Mouse (Mus musculus) embryonic facial prominence, embryonic 13.5 days (tissue): ENCODE data around the gene Nt5c2. TPM values are rescaled to one million over a fixed set of nuclear protein-coding genes. Genes with fewer than 3 reads are reported as not detected.

Experiments used
- ATAC-seq: fragments of 200-750 bp; cut with Nextera tagmentation; 2 replicates; pipeline ENCODE4 v1.8.0; 2017; ENCODE audit warnings: low read depth; ENCODE audit not compliant: insufficient number of reproducible peaks, insufficient read depth, low FRiP score, low TSS enrichment
- H3K27ac ChIP-seq: fragments of 300-500 bp; sonication (generic); 2 replicates; pipeline ENCODE4 v1.5.1; 2015; ENCODE audit warnings: moderate library complexity, mild to moderate bottlenecking, inconsistent platforms
- H3K27me3 ChIP-seq: fragments of 300-500 bp; sonication (generic); 2 replicates; pipeline ENCODE4 v1.6.1; 2015; ENCODE audit warnings: mild to moderate bottlenecking, inconsistent platforms
- H3K36me3 ChIP-seq: fragments of 300-500 bp; sonication (generic); 2 replicates; pipeline ENCODE4 v1.6.1; 2015; ENCODE audit warnings: mild to moderate bottlenecking, inconsistent platforms
- H3K4me1 ChIP-seq: fragments of 300-500 bp; sonication (generic); 2 replicates; pipeline ENCODE4 v1.6.1; 2015; ENCODE audit warnings: inconsistent platforms
- H3K4me2 ChIP-seq: fragments of 300-500 bp; sonication (generic); 2 replicates; pipeline ENCODE4 v1.6.1; 2015; ENCODE audit warnings: moderate library complexity, mild to moderate bottlenecking, inconsistent platforms
- H3K4me3 ChIP-seq: fragments of 300-500 bp; sonication (generic); 2 replicates; pipeline ENCODE4 v1.5.1; 2015; ENCODE audit warnings: mild to moderate bottlenecking, inconsistent platforms
- H3K9ac ChIP-seq: fragments of 300-500 bp; sonication (generic); 2 replicates; pipeline ENCODE4 v1.6.1; 2015; ENCODE audit warnings: mild to moderate bottlenecking, inconsistent platforms
- H3K9me3 ChIP-seq: fragments of 300-500 bp; sonication (generic); 2 replicates; pipeline ENCODE4 v1.6.1; 2016; ENCODE audit warnings: inconsistent platforms
- WGBS: fragments of 180-500 bp; shearing (Covaris S2); methylation state at CpG from one replicate; pipeline ENCODE4 v1.1.7; 2015; ENCODE audit warnings: mixed read lengths; 5-methylcytosine and 5-hydroxymethylcytosine counted together
- polyA plus RNA-seq: library from polyadenylated mRNA; unstranded; fragments of >200 nt; fragmentation: Nextera tagmentation; extraction: Ambion mirVana; gene quantifications from 2 replicates; pipeline ENCODE4 v1.2.1, GENCODE M21; 2015

Gene Nt5c2
- polyA plus RNA-seq, 1 experiment from 2014 or later: 77.3 TPM

DNA sequence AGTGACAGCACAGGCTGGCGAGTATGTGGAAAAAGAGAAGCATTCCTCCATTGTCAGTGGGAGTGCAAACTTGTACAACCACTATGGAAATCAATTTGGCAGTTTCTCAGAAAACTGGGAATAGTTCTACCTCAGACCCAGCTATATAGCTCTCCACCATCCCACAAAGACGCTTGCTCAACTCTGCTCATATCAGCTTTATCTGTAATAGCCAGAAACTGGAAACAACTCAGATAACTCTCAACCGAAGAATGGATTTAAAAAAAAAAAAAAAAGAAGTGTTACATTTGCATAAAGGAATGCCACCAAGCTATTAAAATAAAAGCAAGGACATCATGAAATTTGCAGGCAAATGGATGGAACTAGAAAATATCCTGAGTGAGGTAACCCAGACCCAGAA, 103.5 kb downstream of the Nt5c2 start:
- Histone ChIP-seq H3K9ac (no peak overlapping the region), H3K4me1 (peaks cover 17% of the 10 kb centered on the region), H3K4me2 (no peak overlapping the region), H3K27me3 (no peaks in the 10 kb centered on the region), H3K9me3 (no peaks in the 10 kb centered on the region), H3K27ac (no peak overlapping the region), H3K4me3 (no peak overlapping the region), H3K36me3 (no peaks in the 10 kb centered on the region)
- 83% methylated on average over 3 of the region's 3 CpGs for WGBS
- no peak for ATAC-seq

DNA sequence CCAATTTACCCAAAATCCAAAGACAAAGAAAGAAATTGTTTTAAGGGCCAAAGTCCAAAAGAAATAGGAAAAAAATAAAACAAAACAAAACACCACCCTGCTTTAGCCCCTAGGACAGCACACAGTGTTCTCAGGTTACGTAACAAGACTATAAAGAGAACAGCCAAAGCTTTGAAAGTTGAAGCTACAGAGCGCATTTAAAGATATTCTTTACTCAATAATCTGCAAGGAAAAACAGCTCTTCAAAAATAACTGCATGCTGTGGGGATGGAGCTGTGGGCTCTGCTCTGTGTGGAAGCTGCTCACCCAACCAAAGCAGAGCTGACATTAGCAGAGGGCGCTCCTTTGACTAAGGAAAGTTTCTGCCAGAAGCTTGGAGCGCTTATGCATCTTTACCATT, 106.0 kb downstream of the Nt5c2 start:
- H3K4me1 ChIP-seq: peaks cover 12% of the 10 kb centered on the region
- no peak overlapping the region for H3K4me2 ChIP-seq
- 36% methylated on average over 4 of the region's 4 CpGs for WGBS
- peaks cover 5% of the 10 kb centered on the region; the same call in 1 of the 2 replicates for H3K36me3 ChIP-seq
- no peak overlapping the region for H3K9ac ChIP-seq
- H3K4me3 ChIP-seq: no peak overlapping the region
- H3K27ac ChIP-seq: peak overlapping the region; percentile 39
- ATAC-seq: no peak
- H3K27me3 ChIP-seq: no peaks in the 10 kb centered on the region
- H3K9me3 ChIP-seq: no peaks in the 10 kb centered on the region

DNA sequence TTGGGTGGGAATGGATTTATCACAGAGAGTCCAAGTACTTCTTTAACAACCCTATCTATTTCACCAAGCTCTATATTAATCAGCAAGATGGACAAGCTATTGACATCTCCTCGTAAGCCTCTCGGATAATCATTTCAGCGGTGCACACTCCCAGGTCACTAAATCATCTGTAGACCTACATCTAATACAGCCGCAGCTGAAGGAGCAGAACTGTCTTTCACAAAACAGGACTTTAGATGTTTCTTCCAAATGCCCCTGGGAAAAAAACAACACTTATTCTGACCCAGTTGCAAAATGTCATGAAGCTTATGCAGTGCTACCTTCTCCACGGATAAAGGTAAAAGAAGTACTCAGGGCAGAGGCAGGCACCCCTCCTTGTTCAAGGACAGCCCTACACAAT, 106.7 kb downstream of the Nt5c2 start:
- WGBS: 79% methylated on average over 5 of the region's 5 CpGs
- H3K9me3 ChIP-seq: no peaks in the 10 kb centered on the region
- no peak overlapping the region for H3K27ac ChIP-seq
- peaks cover 7% of the 10 kb centered on the region for H3K36me3 ChIP-seq
- H3K4me3 ChIP-seq: no peak overlapping the region
- no peak overlapping the region for H3K9ac ChIP-seq
- H3K4me2 ChIP-seq: no peak overlapping the region
- ATAC-seq: no peak
- H3K27me3 ChIP-seq: no peaks in the 10 kb centered on the region
- H3K4me1 ChIP-seq: peaks cover 12% of the 10 kb centered on the region

DNA sequence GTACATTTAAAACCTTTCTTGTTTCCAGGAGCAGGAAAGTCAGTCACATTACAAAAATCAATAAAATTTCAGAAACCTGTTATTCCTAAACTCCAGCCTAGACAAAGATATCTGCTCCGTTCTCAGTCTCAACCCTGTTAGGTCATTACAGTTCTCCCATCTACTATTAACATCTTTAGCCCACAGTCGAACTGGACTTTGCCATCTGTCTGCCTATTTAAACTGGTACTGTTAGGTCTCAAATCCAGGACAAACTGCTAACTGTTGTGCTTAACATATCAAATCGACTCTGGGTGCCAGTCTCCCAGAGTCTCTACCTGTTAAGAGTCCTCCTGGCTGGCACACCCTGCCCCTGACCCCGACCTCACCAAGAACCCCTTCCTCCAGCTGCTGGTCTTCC, 109.0 kb downstream of the Nt5c2 start:
- no peak for ATAC-seq
- Histone ChIP-seq H3K4me2 (no peak overlapping the region), H3K36me3 (peaks cover 7% of the 10 kb centered on the region), H3K4me1 (peaks cover 12% of the 10 kb centered on the region), H3K27me3 (no peaks in the 10 kb centered on the region), H3K27ac (no peak overlapping the region), H3K9me3 (no peaks in the 10 kb centered on the region), H3K9ac (no peak overlapping the region), H3K4me3 (no peak overlapping the region)
- 88% methylated on average over 4 of the region's 4 CpGs for WGBS

DNA sequence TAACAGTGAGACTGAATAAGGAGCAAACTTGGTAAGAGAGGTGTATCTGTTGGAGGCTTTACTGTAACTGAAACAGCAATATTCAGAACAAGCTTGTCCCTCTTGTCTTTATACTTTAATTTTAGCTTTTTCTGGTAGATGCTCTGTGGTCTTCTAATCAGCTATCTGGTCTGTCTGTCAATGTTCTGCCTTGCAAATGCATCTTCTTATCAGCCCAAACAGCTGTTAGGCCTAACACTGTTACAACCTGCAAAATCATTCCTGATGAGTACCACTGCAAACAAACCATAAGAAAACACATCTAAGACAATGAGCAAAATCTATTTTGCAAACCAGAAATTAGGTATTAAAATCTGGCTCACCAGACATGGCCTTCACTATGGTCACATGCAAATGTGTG, 109.6 kb downstream of the Nt5c2 start:
- H3K4me1 ChIP-seq: peaks cover 12% of the 10 kb centered on the region
- no peak overlapping the region for H3K27ac ChIP-seq
- no peak overlapping the region for H3K4me3 ChIP-seq
- no peak for ATAC-seq
- no peak overlapping the region for H3K9ac ChIP-seq
- no peak overlapping the region for H3K4me2 ChIP-seq
- no peaks in the 10 kb centered on the region for H3K9me3 ChIP-seq
- H3K27me3 ChIP-seq: no peaks in the 10 kb centered on the region
- H3K36me3 ChIP-seq: peaks cover 7% of the 10 kb centered on the region

DNA sequence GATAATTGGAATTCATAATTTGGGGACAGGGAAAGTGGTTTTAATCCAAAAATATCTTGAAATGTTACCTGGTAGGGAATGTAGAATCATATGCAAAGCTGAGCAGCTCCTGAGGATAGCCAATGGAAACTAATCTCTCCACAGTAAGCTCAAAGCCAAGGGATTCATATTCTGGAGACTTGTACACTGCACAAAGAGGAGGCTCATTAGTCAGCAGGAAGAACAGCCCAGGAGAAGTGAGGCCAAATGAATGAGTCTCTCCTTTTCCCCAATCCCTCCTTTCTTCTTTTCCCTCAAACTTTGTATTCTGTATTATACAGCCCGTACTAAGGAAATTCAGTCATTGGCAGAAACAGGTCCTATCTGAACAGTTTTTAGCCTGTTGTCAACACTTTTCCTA, 110.0 kb downstream of the Nt5c2 start:
- Histone ChIP-seq H3K36me3 (peaks cover 7% of the 10 kb centered on the region), H3K9ac (no peak overlapping the region), H3K9me3 (no peaks in the 10 kb centered on the region), H3K27ac (no peak overlapping the region), H3K4me1 (peaks cover 12% of the 10 kb centered on the region), H3K4me3 (no peak overlapping the region), H3K4me2 (no peak overlapping the region), H3K27me3 (no peaks in the 10 kb centered on the region)
- 96% methylated on average over 1 of the region's 1 CpGs for WGBS
- ATAC-seq: no peak

DNA sequence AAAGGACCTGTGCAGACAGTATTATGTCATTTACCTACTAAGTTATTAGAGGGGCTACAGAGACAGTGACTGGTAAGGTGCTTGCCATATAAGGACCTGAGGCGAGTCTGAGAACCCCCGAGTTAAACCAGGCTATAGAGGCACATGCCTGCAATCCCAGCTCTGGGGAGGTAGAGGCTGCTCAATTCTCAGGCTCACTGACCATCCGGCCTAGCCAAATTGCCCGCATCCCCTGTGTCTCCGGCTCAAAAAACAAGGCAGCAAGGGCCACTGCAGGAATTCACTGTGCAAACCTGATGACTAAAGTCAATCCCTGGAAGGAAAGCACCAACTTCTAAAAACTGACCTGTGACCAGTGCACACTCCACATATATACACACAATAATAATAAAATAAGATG, 111.6 kb downstream of the Nt5c2 start:
- Histone ChIP-seq H3K27ac (no peak overlapping the region), H3K4me1 (no peaks in the 10 kb centered on the region), H3K9me3 (no peaks in the 10 kb centered on the region), H3K36me3 (peaks cover 19% of the 10 kb centered on the region), H3K4me3 (no peak overlapping the region), H3K4me2 (no peak overlapping the region), H3K27me3 (no peaks in the 10 kb centered on the region), H3K9ac (no peak overlapping the region)
- 92% methylated on average over 5 of the region's 5 CpGs for WGBS
- ATAC-seq: no peak

DNA sequence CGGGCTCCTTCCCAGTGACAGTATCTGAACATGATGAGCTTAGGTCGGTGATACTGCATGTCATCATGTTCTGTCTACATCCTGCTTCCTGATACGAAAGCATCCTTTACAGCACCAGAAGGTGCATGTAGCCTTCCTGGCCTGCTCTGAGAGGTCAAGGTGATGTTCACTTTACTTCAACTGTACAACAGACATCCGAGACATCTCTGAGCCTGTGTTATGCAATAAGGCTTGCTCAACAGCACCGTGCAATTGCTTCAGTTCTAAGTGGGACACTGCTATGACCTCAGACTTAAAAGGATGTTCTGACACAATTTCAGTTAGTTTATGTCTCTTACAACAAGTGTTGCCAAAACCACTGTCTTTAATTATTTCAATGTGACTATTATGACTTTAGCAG, 113.6 kb downstream of the Nt5c2 start:
- H3K27me3 ChIP-seq: no peaks in the 10 kb centered on the region
- H3K9ac ChIP-seq: no peak overlapping the region
- no peak overlapping the region for H3K4me2 ChIP-seq
- peaks cover 4% of the 10 kb centered on the region; the same call in 1 of the 2 replicates for H3K9me3 ChIP-seq
- no peak overlapping the region for H3K4me3 ChIP-seq
- H3K4me1 ChIP-seq: no peaks in the 10 kb centered on the region
- H3K27ac ChIP-seq: no peak overlapping the region
- WGBS: 85% methylated on average over 5 of the region's 5 CpGs
- no peak for ATAC-seq
- H3K36me3 ChIP-seq: peaks cover 35% of the 10 kb centered on the region

DNA sequence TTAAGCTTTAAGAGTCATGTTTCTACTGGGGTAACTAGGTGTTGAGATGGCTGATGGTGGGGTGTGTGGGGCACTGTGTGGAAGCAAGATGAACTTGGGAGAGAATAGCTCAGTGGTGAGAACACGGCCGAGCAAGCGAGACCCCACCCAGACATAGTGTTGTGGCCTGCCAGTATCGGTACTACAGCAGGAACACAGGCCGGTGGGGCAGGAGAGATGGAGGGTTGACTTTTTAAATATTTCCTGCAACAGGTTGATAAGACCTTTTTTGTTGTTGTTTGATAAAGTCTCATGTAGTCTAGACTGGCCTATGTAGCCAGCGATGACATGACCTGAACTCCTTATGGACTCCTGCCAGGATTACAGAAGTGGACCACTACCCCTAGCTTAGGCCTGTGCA, 114.2 kb downstream of the Nt5c2 start:
- peaks cover 38% of the 10 kb centered on the region for H3K36me3 ChIP-seq
- no peaks in the 10 kb centered on the region for H3K4me1 ChIP-seq
- H3K4me2 ChIP-seq: no peak overlapping the region
- H3K9ac ChIP-seq: no peak overlapping the region
- ATAC-seq: no peak
- 93% methylated on average over 6 of the region's 6 CpGs for WGBS
- H3K27ac ChIP-seq: no peak overlapping the region
- H3K4me3 ChIP-seq: no peak overlapping the region
- H3K9me3 ChIP-seq: peaks cover 4% of the 10 kb centered on the region; the same call in 1 of the 2 replicates
- no peaks in the 10 kb centered on the region for H3K27me3 ChIP-seq

DNA sequence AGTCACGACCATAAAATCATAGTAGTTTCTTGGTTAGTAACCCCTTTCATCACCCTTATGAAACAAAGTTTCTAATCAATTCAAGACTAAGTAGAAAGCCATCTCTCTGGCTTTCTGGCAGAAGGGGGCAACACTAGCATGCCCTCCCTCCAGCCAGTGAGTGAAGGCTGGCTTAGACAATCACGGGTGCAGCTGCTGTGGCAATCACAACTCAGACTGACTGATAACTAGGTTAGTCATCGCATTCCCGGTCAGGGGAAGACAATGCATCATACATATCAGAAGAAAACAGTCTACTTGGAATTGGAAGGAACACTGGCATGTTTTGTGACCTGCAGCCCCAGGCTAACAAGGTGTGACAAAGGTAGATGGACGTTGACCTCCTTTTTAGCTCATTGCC, 115.1 kb downstream of the Nt5c2 start:
- H3K27ac ChIP-seq: no peak overlapping the region
- H3K9ac ChIP-seq: no peak overlapping the region
- H3K27me3 ChIP-seq: no peaks in the 10 kb centered on the region
- H3K9me3 ChIP-seq: peaks cover 4% of the 10 kb centered on the region; the same call in 1 of the 2 replicates
- H3K4me3 ChIP-seq: no peak overlapping the region
- peaks cover 43% of the 10 kb centered on the region for H3K36me3 ChIP-seq
- no peaks in the 10 kb centered on the region for H3K4me1 ChIP-seq
- 74% methylated on average over 5 of the region's 5 CpGs for WGBS
- no peak for ATAC-seq
- no peak overlapping the region for H3K4me2 ChIP-seq

DNA sequence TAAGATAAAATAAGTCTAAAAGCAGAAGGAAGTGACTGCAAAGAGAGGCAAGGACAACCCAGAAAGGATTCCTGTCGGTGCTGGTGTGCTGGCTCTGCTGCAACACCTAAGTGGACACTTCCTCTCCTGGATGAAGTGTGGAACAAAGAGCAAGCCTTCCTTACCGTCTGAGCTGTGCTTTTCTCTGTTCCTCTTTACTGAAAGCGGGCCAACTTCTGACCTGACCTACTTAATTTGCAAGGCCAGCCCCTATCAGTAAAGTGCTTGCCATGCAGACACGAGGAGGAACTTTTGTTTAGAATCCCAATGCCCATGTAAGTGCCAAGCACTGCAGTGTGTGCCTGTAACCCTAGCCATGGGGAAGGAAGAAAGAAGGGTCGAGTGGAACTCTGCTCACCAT, 115.6 kb downstream of the Nt5c2 start:
- H3K27me3 ChIP-seq: no peaks in the 10 kb centered on the region
- H3K9ac ChIP-seq: no peak overlapping the region
- H3K27ac ChIP-seq: no peak overlapping the region
- H3K4me1 ChIP-seq: no peaks in the 10 kb centered on the region
- no peak overlapping the region for H3K4me2 ChIP-seq
- peaks cover 4% of the 10 kb centered on the region; the same call in 1 of the 2 replicates for H3K9me3 ChIP-seq
- 68% methylated on average over 5 of the region's 5 CpGs for WGBS
- peaks cover 41% of the 10 kb centered on the region for H3K36me3 ChIP-seq
- no peak for ATAC-seq
- H3K4me3 ChIP-seq: no peak overlapping the region

DNA sequence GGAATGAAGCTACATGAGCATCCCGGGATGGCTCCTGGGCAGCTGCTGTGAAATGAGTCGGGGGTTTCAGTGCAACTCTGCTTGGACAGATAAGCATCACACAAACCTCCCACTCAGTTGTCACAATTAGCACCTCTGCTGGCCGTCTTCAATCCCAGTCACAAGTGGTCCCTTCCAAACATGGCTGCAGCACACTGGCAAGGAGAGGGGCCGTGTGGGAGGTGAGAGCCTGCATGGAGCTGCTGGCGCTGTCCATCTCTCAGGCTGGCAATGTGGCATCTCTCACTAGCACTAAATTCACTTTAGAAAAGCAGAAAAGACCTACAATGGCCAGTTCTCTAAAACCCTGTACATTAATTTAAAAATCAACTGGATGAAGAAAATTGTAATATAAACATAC, 116.7 kb downstream of the Nt5c2 start:
- Histone ChIP-seq H3K27ac (no peak overlapping the region), H3K27me3 (no peaks in the 10 kb centered on the region), H3K4me2 (no peak overlapping the region), H3K9ac (no peak overlapping the region), H3K4me3 (no peak overlapping the region), H3K36me3 (peaks cover 46% of the 10 kb centered on the region), H3K4me1 (no peaks in the 10 kb centered on the region), H3K9me3 (peaks cover 4% of the 10 kb centered on the region; the same call in 1 of the 2 replicates)
- 94% methylated on average over 5 of the region's 5 CpGs for WGBS
- no peak for ATAC-seq

DNA sequence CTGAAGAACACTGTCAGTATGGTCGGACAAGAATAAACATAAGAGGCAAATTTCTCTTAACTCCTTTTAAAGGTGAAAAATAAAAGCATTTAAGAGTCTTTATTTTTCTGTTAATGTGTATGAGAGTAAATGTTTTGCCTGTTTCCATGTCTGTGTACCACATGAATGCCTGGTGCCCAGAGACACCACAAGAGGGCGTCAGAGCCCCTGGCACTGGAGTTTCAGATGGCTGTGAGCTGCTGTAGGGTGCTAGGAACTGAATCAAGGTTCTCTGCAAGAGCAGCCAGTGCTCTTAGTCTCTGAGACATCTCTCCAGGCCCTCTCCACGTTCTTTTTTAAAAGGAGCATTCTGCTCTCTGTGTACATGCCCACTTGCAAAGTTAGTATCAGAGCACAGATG, 117.8 kb downstream of the Nt5c2 start:
- no peak for ATAC-seq
- Histone ChIP-seq H3K27ac (no peak overlapping the region), H3K4me2 (no peak overlapping the region), H3K9me3 (peaks cover 4% of the 10 kb centered on the region; the same call in 1 of the 2 replicates), H3K4me1 (no peaks in the 10 kb centered on the region), H3K27me3 (no peaks in the 10 kb centered on the region), H3K4me3 (no peak overlapping the region), H3K36me3 (peaks cover 54% of the 10 kb centered on the region), H3K9ac (no peak overlapping the region)
- WGBS: 86% methylated on average over 3 of the region's 3 CpGs
